Mouse (Mus musculus): Measurements from ENCODE around the gene Rars2.

DNA sequence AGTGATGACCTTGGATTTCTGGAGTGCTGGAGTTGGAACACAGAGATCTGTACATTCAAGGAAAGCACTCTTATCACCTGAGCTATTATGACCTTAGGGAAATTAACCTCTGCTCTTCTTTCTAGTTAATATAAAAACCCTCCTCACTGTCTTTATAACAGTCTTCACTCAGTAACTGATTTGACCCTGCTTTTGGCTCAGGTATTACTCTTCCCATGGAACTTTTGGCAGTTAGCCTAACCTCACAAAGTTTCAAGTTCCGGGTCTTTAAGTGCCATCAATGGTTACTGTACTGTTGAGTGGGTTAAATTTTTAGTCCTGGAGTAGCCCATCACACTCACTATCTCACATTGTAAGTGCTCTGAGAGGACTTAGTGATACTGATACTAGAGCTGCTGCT, 15.2 kb downstream of the Rars2 start:
- TF ChIP-seq CTCF (IDR thresholded peaks at IDR 0.05; ENCODE audit: low read depth, low read length): no peak
- TF ChIP-seq POLR2A (IDR thresholded peaks at IDR 0.05; ENCODE audit: borderline replicate concordance, low read depth, low read length): no peak
